Mouse (Mus musculus): ENCODE measurements around the gene Hes5. TPM values are rescaled to one million over a fixed set of nuclear protein-coding genes. Genes with fewer than 3 reads are reported as not detected.

The Hes5 gene
- 0.24 and 0.47 TPM in 2 replicates for polyA plus RNA-seq (2014; fragmentation: Nextera tagmentation; extraction: Ambion mirVana)

- H3K4me2 ChIP-seq (ENCODE audit: low read length), result peak within 1 kb of the TSS; percentile 71
- H3K27me3 ChIP-seq (ENCODE audit: control insufficient read depth, insufficient read depth, low read length), result peaks cover 75% of the 10 kb centered on the region
- H3K36me3 ChIP-seq (ENCODE audit: control insufficient read depth, insufficient read depth, low read length), result no peaks in the 10 kb centered on the region
- peak within 1 kb of the TSS; percentile 66 for H3K9ac ChIP-seq (ENCODE audit: low read length)
- H3K9me3 ChIP-seq (ENCODE audit: control insufficient read depth, low read length), result no peaks in the 10 kb centered on the region
- H3K4me3 ChIP-seq (ENCODE audit: control insufficient read depth in 1 of 2, insufficient read depth in 1 of 2, low read depth in 1 of 2, low read length in 2 of 2), result peak within 1 kb of the TSS; percentile 38 to 50
- WGBS, result 2% methylated on average over 65 of the region's 65 CpGs
- peaks cover 20 to 41% of the 10 kb centered on the region in 2 experiments for H3K4me1 ChIP-seq (ENCODE audit: control insufficient read depth in 2 of 2, insufficient read depth in 2 of 2, low read length in 2 of 2)
- ATAC-seq (ENCODE audit: insufficient number of reproducible peaks, insufficient read depth, low FRiP score, low read depth), result no peak
- H3K27ac ChIP-seq (replicated peaks in 1 of 2; ENCODE audit: control insufficient read depth in 1 of 2, insufficient read depth in 1 of 2, low read depth in 2 of 2, low read length in 2 of 2), result no peak within 1 kb of the TSS
Measured at GRCm38 (mm10) chr4:154960690-154961225, at the start of gene Hes5. Hes5 (plus strand) TSS chr4:154960923.

- no peak overlapping the region for H3K4me2 ChIP-seq (ENCODE audit: low read length)
- ATAC-seq (ENCODE audit: insufficient number of reproducible peaks, insufficient read depth, low FRiP score, low read depth), result no peak
- 39% methylated on average over 2 of the region's 2 CpGs for WGBS
- no peaks in the 10 kb centered on the region for H3K36me3 ChIP-seq (ENCODE audit: control insufficient read depth, insufficient read depth, low read length)
- no peak overlapping the region for H3K4me3 ChIP-seq (ENCODE audit: control insufficient read depth in 1 of 2, insufficient read depth in 1 of 2, low read depth in 1 of 2, low read length in 2 of 2)
- H3K27me3 ChIP-seq (ENCODE audit: control insufficient read depth, insufficient read depth, low read length), result no peaks in the 10 kb centered on the region
- H3K9ac ChIP-seq (ENCODE audit: low read length), result no peak overlapping the region
- H3K27ac ChIP-seq (replicated peaks in 1 of 2; ENCODE audit: control insufficient read depth in 1 of 2, insufficient read depth in 1 of 2, low read depth in 2 of 2, low read length in 2 of 2), result no peak overlapping the region
- H3K9me3 ChIP-seq (ENCODE audit: control insufficient read depth, low read length), result no peaks in the 10 kb centered on the region
- H3K4me1 ChIP-seq (ENCODE audit: control insufficient read depth in 2 of 2, insufficient read depth in 2 of 2, low read length in 2 of 2), result peaks cover 3 to 6% of the 10 kb centered on the region in 2 experiments; a peak in 3 of 4 replicates
Measured at GRCm38 (mm10) chr4:154911644-154912043, 49.1 kb upstream of the Hes5 start.

- no peak overlapping the region for H3K9ac ChIP-seq (ENCODE audit: low read length)
- H3K4me3 ChIP-seq (ENCODE audit: control insufficient read depth in 1 of 2, insufficient read depth in 1 of 2, low read depth in 1 of 2, low read length in 2 of 2), result no peak overlapping the region
- 85% methylated on average over 3 of the region's 3 CpGs for WGBS
- no peaks in the 10 kb centered on the region for H3K36me3 ChIP-seq (ENCODE audit: control insufficient read depth, insufficient read depth, low read length)
- H3K27ac ChIP-seq (replicated peaks in 1 of 2; ENCODE audit: control insufficient read depth in 1 of 2, insufficient read depth in 1 of 2, low read depth in 2 of 2, low read length in 2 of 2), result no peak overlapping the region
- no peaks in the 10 kb centered on the region for H3K27me3 ChIP-seq (ENCODE audit: control insufficient read depth, insufficient read depth, low read length)
- no peak overlapping the region for H3K4me2 ChIP-seq (ENCODE audit: low read length)
- no peak for ATAC-seq (ENCODE audit: insufficient number of reproducible peaks, insufficient read depth, low FRiP score, low read depth)
- peaks cover 0 to 2% of the 10 kb centered on the region in 2 experiments; a peak in 2 of 4 replicates for H3K4me1 ChIP-seq (ENCODE audit: control insufficient read depth in 2 of 2, insufficient read depth in 2 of 2, low read length in 2 of 2)
- H3K9me3 ChIP-seq (ENCODE audit: control insufficient read depth, low read length), result no peaks in the 10 kb centered on the region
Measured at GRCm38 (mm10) chr4:154913845-154914244, 46.9 kb upstream of the Hes5 start.

GRCm38 (mm10) chr4:154914252-154914651 lies 46.5 kb upstream of the Hes5 start:
- no peaks in the 10 kb centered on the region for H3K9me3 ChIP-seq (ENCODE audit: control insufficient read depth, low read length)
- no peak overlapping the region for H3K4me3 ChIP-seq (ENCODE audit: control insufficient read depth in 1 of 2, insufficient read depth in 1 of 2, low read depth in 1 of 2, low read length in 2 of 2)
- 94% methylated on average over 4 of the region's 4 CpGs for WGBS
- no peak overlapping the region for H3K4me2 ChIP-seq (ENCODE audit: low read length)
- H3K27me3 ChIP-seq (ENCODE audit: control insufficient read depth, insufficient read depth, low read length), result no peaks in the 10 kb centered on the region
- H3K9ac ChIP-seq (ENCODE audit: low read length), result no peak overlapping the region
- no peak for ATAC-seq (ENCODE audit: insufficient number of reproducible peaks, insufficient read depth, low FRiP score, low read depth)
- peaks cover 0 to 2% of the 10 kb centered on the region in 2 experiments; a peak in 2 of 4 replicates for H3K4me1 ChIP-seq (ENCODE audit: control insufficient read depth in 2 of 2, insufficient read depth in 2 of 2, low read length in 2 of 2)
- no peak overlapping the region for H3K27ac ChIP-seq (replicated peaks in 1 of 2; ENCODE audit: control insufficient read depth in 1 of 2, insufficient read depth in 1 of 2, low read depth in 2 of 2, low read length in 2 of 2)
- H3K36me3 ChIP-seq (ENCODE audit: control insufficient read depth, insufficient read depth, low read length), result no peaks in the 10 kb centered on the region

GRCm38 (mm10) chr4:154914707-154915106 lies 46.0 kb upstream of the Hes5 start:
- Histone ChIP-seq H3K27ac (replicated peaks in 1 of 2; ENCODE audit: control insufficient read depth in 1 of 2, insufficient read depth in 1 of 2, low read depth in 2 of 2, low read length in 2 of 2) (no peak overlapping the region), H3K36me3 (ENCODE audit: control insufficient read depth, insufficient read depth, low read length) (no peaks in the 10 kb centered on the region), H3K9ac (ENCODE audit: low read length) (no peak overlapping the region), H3K4me1 (ENCODE audit: control insufficient read depth in 2 of 2, insufficient read depth in 2 of 2, low read length in 2 of 2) (peaks cover 0 to 2% of the 10 kb centered on the region in 2 experiments; a peak in 2 of 4 replicates), H3K4me3 (ENCODE audit: control insufficient read depth in 1 of 2, insufficient read depth in 1 of 2, low read depth in 1 of 2, low read length in 2 of 2) (no peak overlapping the region), H3K27me3 (ENCODE audit: control insufficient read depth, insufficient read depth, low read length) (no peaks in the 10 kb centered on the region), H3K4me2 (ENCODE audit: low read length) (no peak overlapping the region), H3K9me3 (ENCODE audit: control insufficient read depth, low read length) (no peaks in the 10 kb centered on the region)
- whole genome bisulfite sequencing, result 74% methylated on average over 3 of the region's 3 CpGs
- ATAC-seq (ENCODE audit: insufficient number of reproducible peaks, insufficient read depth, low FRiP score, low read depth), result no peak

- H3K9ac ChIP-seq (ENCODE audit: low read length), result no peak overlapping the region
- no peaks in the 10 kb centered on the region for H3K9me3 ChIP-seq (ENCODE audit: control insufficient read depth, low read length)
- 63% methylated on average over 10 of the region's 10 CpGs for WGBS
- no peak overlapping the region for H3K4me2 ChIP-seq (ENCODE audit: low read length)
- peaks cover 0 to 2% of the 10 kb centered on the region in 2 experiments; a peak in 2 of 4 replicates for H3K4me1 ChIP-seq (ENCODE audit: control insufficient read depth in 2 of 2, insufficient read depth in 2 of 2, low read length in 2 of 2)
- H3K36me3 ChIP-seq (ENCODE audit: control insufficient read depth, insufficient read depth, low read length), result no peaks in the 10 kb centered on the region
- no peaks in the 10 kb centered on the region for H3K27me3 ChIP-seq (ENCODE audit: control insufficient read depth, insufficient read depth, low read length)
- H3K4me3 ChIP-seq (ENCODE audit: control insufficient read depth in 1 of 2, insufficient read depth in 1 of 2, low read depth in 1 of 2, low read length in 2 of 2), result no peak overlapping the region
- no peak for ATAC-seq (ENCODE audit: insufficient number of reproducible peaks, insufficient read depth, low FRiP score, low read depth)
- no peak overlapping the region for H3K27ac ChIP-seq (replicated peaks in 1 of 2; ENCODE audit: control insufficient read depth in 1 of 2, insufficient read depth in 1 of 2, low read depth in 2 of 2, low read length in 2 of 2)
Measured at GRCm38 (mm10) chr4:154915286-154915685, 45.4 kb upstream of the Hes5 start.

GRCm38 (mm10) chr4:154916662-154917061 lies 44.1 kb upstream of the Hes5 start:
- Histone ChIP-seq H3K27ac (replicated peaks in 1 of 2; ENCODE audit: control insufficient read depth in 1 of 2, insufficient read depth in 1 of 2, low read depth in 2 of 2, low read length in 2 of 2) (no peak overlapping the region), H3K4me3 (ENCODE audit: control insufficient read depth in 1 of 2, insufficient read depth in 1 of 2, low read depth in 1 of 2, low read length in 2 of 2) (no peak overlapping the region), H3K9me3 (ENCODE audit: control insufficient read depth, low read length) (no peaks in the 10 kb centered on the region), H3K36me3 (ENCODE audit: control insufficient read depth, insufficient read depth, low read length) (no peaks in the 10 kb centered on the region), H3K27me3 (ENCODE audit: control insufficient read depth, insufficient read depth, low read length) (no peaks in the 10 kb centered on the region), H3K4me2 (ENCODE audit: low read length) (no peak overlapping the region), H3K9ac (ENCODE audit: low read length) (no peak overlapping the region), H3K4me1 (ENCODE audit: control insufficient read depth in 2 of 2, insufficient read depth in 2 of 2, low read length in 2 of 2) (no peaks in the 10 kb centered on the region)
- 70% methylated on average over 4 of the region's 4 CpGs for WGBS
- ATAC-seq (ENCODE audit: insufficient number of reproducible peaks, insufficient read depth, low FRiP score, low read depth), result no peak

GRCm38 (mm10) chr4:154922291-154922690 lies 38.4 kb upstream of the Hes5 start:
- H3K4me1 ChIP-seq (ENCODE audit: control insufficient read depth in 2 of 2, insufficient read depth in 2 of 2, low read length in 2 of 2), result peaks cover 0 to 3% of the 10 kb centered on the region in 2 experiments; a peak in 1 of 4 replicates
- H3K9me3 ChIP-seq (ENCODE audit: control insufficient read depth, low read length), result no peaks in the 10 kb centered on the region
- H3K4me2 ChIP-seq (ENCODE audit: low read length), result no peak overlapping the region
- no peak overlapping the region for H3K27ac ChIP-seq (replicated peaks in 1 of 2; ENCODE audit: control insufficient read depth in 1 of 2, insufficient read depth in 1 of 2, low read depth in 2 of 2, low read length in 2 of 2)
- WGBS, result 69% methylated on average over 4 of the region's 4 CpGs
- no peak overlapping the region for H3K4me3 ChIP-seq (ENCODE audit: control insufficient read depth in 1 of 2, insufficient read depth in 1 of 2, low read depth in 1 of 2, low read length in 2 of 2)
- H3K9ac ChIP-seq (ENCODE audit: low read length), result no peak overlapping the region
- H3K36me3 ChIP-seq (ENCODE audit: control insufficient read depth, insufficient read depth, low read length), result no peaks in the 10 kb centered on the region
- no peaks in the 10 kb centered on the region for H3K27me3 ChIP-seq (ENCODE audit: control insufficient read depth, insufficient read depth, low read length)
- no peak for ATAC-seq (ENCODE audit: insufficient number of reproducible peaks, insufficient read depth, low FRiP score, low read depth)

Data from heart, embryonic 14.5 days (tissue).